Mouse (Mus musculus): ENCODE measurements around the gene Lingo2.

- TF ChIP-seq POLR2A (IDR thresholded peaks at IDR 0.05; ENCODE audit: extremely low read depth, insufficient read depth, low read length) = no peak
- no peak for TF ChIP-seq CTCF (IDR thresholded peaks at IDR 0.05; ENCODE audit: low read depth, low read length)
Observed at GRCm38 (mm10) chr4:35951251-35951650, 1000.3 kb downstream of the Lingo2 start.

Measured in liver, adult 2 months (tissue).